Mouse (Mus musculus): Measurements from ENCODE around the gene Catsper3.

GRCm38 (mm10) chr13:55757645-55758044, 26.7 kb upstream of the Catsper3 start:
- TF ChIP-seq CTCF (IDR thresholded peaks at IDR 0.05; ENCODE audit: borderline replicate concordance, insufficient read depth, low read depth, low read length) (no peak), POLR2A (IDR thresholded peaks at IDR 0.05; ENCODE audit: borderline replicate concordance, insufficient read depth, low read length) (no peak)
